Mouse (Mus musculus) retina, embryonic 14.5 days (tissue): ENCODE results near the gene Cadps2.

Experiments used
- DNase-seq: peaks from one replicate; pipeline ENCODE4 v3.0.0-alpha.2; 2015; ENCODE audit warnings: low spot score

The Cadps2 gene

DNA sequence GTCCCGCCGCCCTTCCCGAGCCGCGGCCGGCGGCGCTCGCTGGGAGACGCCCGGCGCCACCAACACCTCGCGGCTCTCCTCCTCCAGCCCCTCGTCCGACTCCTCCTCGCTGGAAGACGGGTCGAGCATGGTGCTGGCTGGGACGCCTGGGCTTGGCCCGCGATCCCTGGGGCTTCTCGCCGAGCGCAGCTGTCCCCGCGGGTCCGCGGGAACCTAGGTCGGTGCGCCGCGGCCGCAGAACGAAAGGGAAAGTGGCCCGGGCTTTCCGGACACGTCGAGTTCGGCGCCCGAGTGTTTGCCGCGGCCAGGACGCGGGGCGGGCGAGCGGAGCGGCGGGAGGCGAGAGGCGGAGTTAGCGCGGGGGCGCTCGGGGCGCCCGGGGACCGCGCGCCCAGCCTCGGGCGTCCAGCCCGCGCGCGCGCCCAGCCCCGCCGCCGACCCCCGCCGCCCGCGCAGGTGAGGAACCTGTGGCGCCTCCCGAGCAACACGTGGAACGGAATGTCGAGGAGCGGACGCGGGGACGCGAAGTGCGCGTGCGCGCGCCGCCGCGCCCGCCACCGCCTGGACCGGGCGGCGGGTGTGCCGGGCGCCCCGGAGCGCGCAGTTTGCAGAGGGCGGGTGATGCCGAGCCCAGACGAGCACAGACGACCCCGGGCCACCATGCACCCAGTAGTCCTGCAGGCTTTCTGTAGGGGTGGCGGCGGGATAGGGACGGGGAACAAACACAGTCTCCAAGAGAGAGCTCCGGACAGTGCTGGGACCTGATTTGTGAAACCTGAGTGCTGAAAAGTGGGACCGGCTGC lies at the start of gene Cadps2:
Cadps2 (minus strand) TSS at position 413 of the 803 bp plus-strand sequence.
- DNase-seq: peak; percentile 60

DNA sequence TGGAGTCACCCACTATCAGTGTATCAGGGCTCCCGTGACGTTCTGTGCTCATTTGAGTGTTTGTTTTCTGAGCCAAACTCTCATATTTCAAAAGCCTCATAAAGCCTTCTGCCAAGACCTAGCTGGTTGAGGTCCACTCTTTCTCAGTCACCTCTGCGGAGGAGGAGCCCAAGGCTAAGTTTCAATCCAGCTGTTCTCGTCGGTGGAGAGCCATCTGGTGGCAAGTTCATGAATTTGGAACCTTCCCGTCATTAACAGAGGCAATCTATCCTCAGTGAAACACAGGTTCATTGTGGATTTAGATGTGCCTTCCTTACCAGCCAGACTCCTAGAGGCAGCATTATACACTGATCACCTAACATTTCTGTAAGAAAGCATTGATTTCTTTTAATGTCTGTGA lies 47.2 kb upstream of the Cadps2 start:
- DNase-seq: peak; percentile 64

DNA sequence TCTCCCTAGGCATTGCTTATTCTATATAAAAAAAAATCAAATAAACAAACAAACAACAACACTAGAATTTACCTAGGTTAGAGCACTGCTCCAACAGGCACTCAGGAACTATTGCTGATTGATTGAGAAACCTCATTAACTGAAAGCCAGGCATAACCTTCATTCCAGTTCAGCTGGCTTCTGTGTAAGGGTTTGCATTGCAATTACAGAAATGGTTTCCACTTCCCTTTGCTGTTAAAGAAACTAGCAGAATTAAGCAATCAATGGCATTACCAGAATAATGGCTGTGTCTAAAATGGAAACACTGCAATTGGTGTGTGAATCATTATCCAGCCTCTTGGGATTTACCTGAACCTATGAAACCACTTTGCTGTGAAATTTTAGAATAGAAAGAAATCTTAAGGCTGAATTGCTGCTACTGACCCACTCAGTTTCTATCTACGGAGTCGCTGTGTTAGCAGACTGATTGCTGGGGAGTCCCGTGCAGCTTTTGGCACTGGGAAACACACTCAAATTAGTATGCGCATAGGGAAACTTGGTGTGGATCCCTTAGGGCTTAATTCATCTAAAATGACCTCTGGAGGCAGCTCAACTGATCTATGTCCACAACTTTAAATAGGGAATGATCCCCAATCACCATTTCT lies 37.7 kb upstream of the Cadps2 start:
- DNase-seq: no peak

DNA sequence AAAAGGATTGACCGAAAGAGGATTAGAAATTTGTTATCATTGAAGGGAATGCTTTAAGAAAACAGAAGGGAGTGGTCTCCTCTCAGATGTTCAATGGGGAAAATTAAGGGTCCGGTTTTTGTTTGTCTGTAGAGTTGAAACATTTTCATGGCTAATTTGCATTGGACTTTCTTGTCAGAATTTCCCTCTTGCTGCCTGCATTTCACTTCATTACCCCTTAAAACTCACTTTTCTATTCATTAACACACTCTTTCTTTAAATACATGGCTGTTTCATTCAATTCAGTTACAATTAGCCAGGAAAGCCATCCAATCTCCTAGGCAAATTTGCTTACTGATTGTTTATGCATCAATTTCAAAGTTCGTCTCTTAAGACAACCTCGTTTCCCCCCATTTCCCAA lies 37.1 kb upstream of the Cadps2 start:
- DNase-seq: no peak

DNA sequence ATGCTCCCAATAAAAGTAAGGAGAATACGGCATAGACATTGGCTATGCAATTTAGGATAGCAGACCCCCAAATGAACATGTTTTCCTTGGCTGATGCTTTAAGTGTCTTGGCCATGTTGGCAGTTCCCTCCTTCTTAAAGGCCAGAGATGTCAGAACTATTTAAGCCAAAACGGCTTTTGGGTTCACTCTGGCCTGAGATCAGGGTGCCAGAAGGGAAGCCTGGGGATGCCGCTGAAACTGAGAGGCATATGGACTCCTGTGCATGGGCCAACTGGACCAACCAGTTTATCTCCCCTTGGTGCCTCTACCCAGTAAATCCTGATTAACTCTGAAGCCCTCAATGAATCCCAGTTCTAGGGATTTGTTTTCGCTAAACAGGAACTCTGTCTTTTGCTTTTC lies 34.6 kb upstream of the Cadps2 start:
- no peak for DNase-seq

DNA sequence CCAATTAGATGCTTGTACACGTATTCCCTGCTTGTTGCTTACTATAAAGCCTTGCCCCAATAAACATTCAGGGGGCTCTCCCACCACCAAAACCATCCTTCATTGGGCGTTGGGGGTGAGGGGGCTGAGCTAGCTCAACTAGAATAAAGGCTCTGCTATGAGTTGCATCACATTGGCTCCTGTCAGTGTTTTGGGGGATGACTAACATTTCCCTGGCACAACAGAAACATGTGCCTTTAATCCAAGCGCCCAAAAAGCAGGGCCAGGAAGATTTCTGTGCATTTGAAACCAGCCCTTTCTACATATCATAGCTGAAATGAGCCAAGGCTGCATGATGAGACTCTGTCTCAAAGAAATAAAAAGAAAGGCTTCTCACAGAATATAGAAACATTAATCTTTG lies 34.0 kb upstream of the Cadps2 start:
- DNase-seq: no peak

DNA sequence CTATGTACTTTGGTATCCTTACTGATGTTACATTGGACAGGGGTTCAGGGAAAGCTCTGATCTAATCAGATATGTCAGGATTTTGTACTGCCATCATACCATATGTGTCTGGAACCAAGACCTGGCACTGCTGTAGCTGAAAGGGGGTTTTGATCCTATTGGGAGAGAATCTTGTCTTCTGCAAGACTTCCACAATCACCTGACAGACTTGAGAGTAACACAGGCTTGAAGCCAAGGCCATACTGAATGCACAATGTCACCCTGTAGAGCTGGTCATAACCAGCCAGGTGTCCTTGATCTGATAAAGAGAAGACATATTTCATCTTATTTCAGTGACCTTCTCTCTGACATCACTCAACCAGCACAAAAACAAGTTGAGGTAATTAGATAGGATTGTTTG lies 30.8 kb upstream of the Cadps2 start:
- DNase-seq: no peak

DNA sequence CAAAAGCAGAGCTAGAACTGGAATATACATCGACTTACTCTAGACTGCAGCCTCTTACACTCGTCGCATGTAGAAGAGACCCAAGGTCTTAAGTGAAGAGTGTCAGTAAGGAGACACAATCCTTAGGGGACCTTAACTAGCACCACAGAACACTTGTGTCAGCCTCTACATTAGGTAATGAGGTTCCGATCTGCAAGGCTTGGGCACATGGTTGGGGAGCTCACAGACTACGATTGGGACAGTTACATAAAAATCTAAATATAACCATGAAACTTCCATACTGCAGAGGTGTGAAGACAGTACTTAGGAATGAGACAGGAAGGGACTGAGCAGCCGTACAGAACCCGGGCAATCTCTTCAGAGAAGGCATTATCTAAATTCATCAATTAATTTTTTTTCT lies 27.1 kb upstream of the Cadps2 start:
- DNase-seq: no peak

DNA sequence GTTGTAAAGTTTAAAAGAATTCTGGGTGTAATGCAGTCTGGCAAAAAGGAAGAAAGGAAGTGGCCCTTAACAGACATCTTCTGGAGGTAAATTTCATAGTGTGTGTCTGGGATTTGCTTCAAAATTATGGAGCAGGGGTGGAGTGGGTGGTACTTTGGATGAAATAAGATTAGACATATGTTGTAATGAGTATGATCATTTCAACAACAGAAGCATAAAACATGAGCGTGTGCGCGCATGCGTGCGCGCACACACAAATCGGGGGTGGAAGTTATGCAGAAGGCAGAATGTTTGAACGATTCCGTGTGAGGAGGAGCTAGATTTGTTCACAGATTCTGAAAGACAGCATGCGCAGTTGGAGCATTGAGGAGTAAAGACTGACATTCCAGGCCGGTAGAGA lies 14.2 kb upstream of the Cadps2 start:
- no peak for DNase-seq

DNA sequence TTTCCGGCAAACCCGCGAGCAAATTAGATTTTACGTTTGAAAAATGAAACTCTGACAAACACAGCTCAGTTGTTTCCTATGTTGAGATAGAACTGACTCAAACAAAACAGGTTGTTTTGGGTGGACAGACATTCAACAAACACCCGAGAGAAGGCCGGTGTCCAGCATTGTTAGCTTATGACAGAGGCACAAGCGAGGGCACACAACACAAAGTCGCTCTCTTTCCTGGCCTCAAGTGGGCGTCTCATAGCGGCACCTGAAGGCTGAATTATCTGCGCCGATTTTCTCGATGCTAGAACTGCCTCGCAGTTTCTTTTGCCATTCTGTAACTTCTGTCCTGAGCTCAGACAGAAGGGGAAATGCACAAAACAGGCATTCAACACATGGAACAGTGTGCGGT lies 780 bp upstream of the Cadps2 start:
- peak; percentile 58 for DNase-seq

DNA sequence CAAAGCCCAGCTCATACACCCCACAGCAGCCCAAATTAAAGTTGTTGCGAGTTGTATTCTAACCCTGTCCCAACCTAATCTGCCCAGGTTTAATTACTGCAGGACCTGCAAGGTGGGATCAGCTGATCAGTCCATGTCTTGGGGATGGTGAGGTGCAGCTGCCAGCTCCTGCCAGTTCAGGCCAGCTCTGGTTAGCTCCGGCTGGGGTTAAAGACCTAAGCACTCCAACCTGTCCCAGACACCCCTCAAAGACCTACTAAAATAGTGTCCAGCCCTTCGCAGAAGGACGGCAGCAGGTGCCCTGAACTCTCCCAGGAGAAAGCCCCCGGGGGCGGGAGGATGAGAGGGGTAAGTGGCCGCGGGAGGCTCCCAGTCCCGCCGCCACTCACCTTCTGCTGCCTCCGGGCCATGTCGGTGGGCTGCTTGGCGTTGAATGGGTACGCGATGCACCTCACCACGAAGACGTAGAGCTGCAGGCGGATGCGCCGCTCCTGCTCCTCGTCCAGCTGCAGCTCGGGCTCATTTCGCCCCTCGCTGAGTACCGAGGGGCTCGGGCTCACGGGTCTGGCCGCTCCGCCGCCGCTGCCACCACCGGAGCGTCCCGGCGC lies 716 bp downstream of the Cadps2 start:
- peak; percentile 35 for DNase-seq

DNA sequence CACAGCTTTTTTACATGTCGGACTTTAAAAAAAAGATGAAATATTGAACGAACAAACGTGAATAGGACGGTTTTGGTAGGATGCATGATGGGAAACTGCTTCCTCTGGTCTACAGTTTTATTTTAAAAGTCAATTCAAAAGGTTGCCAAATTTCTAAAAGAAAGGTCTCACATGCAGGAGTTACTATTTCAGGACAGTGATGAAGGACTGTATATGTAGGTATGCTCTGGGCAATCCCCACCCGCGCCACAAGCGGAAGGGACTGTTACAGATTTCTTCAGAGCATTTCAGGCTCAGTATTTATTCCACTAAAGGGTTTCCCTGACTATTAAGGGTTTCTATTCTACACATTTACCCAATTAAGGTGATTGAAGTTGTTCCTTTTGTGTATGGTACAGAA lies 1.6 kb downstream of the Cadps2 start:
- DNase-seq: no peak

DNA sequence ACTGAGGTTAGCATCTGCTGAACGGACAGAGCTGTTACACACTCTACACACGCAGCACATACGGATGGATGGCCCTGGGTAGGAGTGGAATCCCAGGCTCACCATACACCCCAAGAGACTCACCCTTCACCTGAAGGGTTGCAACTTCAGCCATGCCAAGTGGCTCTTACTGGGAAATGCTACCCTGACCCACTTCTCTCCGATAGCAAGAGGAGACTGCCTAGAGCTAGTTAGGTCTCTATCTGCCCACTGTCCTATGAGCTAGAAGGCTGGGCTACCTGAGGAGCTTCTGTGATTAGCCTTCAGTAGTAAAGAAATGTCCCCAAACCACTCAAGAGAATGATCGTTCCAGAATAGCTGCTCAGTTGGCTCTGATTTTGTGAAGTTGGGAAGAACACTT lies 2.1 kb downstream of the Cadps2 start:
- DNase-seq: no peak

DNA sequence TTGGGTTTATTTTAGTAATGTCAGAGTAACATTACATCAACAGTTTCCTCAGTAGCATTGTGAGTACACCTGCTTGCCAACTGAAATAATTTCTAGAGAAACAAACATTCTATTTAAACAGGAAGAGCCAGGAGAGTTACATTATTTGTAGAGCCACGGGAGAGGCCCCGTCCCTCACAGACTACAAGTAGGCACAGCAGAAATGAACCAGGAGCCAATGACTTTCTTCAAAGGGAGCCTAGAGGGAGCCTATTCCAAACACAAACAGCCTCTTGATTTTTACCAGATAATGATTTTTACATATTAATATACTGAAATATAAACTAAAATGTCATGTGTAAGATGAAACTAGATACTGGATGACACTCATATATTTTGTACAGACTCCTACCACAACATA lies 2.5 kb downstream of the Cadps2 start:
- DNase-seq: no peak

DNA sequence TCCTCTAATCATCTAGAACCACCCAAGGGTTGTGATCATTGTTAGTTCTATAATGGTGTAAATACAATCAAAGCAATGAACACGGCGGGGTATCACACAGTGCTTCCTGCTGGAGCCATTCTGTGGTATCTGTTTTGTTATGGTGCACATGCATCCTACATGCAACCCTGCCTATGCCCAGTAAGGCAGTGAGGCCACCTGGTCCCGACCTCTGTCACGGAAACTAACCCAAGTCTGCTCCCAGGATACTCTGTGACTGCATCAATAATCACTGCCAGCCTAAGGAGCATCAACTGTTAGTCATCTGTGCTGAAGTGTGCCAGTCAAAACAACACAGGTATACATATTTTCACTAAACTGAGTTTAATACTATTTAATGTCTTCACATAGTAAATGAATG lies 3.7 kb downstream of the Cadps2 start:
- DNase-seq: no peak

DNA sequence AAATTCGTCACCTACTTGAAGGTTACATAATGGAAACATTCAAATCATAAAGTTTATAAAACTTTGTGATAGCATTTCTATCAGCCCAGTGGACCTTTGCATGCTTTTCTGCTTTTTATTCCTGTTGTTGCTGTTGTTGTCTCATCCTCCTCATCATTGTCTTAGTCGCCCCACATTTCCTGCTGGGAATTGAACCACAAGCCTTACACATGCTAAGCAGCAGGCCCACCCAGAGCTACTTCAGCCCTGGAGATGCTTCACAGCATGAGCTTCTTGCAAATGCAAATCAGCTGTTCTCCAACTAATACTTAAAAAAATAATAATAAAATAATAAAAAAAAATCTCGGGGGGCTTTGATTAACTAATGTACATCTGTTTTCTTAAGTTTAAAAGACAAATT lies 8.5 kb downstream of the Cadps2 start:
- DNase-seq: no peak

DNA sequence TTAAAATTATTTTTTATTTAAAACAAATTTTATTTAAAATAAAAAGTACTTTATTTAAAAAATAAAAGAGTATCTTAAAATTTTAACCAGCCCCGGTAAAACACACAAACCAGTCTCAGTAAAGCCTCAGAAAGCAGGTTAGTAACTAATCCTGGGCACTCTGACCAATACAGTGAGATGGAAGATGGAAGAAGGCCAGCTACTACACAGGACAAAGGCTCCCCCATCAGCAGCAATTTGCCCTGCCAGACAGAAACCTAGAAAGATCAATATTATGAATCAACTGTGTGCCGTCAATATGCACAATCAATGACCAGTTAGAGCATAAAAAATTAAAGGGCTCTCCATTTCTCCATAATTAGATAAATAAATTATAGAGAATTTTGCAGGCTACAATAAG lies 9.9 kb downstream of the Cadps2 start:
- no peak for DNase-seq

DNA sequence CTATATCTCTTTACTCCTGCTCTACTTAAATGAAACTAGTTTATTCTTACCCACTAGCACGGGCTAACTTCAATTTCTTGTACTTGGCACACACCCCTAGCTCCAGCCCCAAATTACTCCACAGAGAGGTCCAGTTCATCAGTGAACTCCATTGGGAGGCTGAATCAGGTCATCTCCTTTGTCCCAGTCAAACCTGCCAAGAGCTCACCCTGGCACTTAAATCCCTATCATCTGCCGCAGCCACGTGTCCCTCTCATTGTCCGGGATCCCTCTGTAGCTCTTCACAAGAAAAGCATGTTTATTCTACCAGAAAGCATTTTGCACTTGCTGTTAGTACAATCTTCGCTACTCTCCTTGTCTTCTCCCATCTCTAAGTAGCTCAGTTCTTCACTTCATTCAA lies 17.4 kb downstream of the Cadps2 start:
- DNase-seq: no peak

DNA sequence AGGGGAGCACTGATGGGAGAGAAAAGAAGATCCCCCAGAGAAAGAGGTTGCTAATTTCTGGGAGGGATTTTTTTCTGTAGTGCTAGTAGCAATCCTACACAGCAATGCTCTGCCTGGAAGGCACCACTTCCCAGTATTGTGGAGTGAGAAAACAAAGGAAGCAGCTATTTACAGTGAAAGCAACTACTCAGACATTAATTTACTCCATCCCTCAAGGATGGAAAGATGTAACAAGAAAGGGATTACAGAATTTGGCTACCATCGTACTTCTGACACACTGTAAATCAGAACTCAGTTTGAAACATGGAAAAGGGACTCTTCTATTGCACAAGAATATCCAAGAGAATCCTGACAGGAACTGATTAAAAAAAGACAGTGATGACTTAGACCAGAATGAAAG lies 29.1 kb downstream of the Cadps2 start:
- no peak for DNase-seq

DNA sequence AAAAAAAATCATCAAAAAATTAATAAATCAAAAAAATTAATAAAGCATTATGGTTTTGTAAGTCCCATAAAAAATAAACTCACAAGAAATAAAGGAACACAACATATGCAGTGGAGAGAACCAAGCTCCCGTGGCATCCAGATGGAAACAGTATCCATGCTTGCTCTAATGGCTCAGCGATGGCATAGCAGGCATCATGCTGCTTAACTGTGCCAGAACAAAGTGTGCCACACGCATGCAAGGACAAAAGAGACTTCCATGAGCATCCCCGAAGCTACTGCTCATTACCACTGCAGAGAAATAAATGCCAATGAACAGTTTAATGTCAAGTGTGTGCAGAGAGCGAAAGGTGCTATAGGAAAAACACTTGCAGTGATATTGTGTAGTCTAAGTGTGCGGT lies 29.9 kb downstream of the Cadps2 start:
- peak; percentile 9 for DNase-seq

DNA sequence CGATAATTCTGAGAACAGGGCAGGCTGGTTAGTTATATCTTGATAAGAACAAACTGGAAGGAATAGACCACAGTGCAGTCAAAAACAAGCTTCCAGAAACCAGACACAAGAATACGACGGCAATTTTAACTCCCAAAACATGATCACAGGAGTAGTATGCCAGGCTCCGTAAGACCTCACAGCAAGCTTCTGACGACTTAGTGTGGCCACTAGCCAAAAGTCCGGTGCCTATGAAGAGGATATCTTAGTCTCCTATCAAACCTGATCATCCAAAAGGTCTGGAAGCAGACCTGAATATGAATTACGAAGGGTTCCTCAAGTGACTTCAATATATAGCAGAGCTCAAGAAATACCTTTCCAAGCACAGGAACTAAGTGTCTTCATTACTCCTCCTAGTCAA lies 33.9 kb downstream of the Cadps2 start:
- DNase-seq: no peak

DNA sequence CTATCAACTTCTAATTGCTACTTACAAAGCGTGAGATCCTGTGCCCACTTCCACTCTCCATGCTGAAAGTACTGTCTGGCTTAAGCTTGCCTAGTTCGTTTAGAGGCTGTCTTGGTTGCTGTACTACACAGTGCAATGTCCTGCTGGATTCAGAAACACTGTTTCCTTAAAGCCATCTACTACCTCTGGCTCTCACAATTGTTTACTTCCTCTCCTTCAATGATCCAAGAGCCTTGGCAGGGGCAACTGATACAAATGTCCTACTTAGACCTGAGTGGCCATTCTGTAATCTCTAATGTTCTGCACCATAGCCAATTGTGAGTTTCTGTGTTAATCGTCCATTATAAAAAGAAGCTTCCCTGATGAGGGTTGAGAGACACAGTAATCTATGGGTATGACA lies 47.4 kb downstream of the Cadps2 start:
- no peak for DNase-seq

DNA sequence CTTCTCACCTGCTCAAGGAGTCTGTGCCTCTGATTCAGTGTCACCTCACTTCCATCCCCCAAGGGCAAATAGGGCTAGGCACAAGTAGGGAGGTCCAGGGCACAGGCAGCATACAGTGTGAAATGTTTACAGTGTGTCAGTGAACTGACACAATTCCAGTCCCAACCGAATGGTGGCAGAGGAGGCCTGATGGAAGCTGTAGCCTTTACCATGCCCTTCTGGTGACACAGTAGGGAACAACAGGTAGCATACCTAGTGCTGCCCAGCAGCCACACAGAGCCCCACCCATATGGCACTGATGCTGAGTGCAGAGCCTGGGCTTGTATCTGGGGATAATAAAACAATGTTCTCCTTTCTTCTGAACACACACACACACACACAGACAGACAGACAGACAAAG lies 61.6 kb downstream of the Cadps2 start:
- no peak for DNase-seq

DNA sequence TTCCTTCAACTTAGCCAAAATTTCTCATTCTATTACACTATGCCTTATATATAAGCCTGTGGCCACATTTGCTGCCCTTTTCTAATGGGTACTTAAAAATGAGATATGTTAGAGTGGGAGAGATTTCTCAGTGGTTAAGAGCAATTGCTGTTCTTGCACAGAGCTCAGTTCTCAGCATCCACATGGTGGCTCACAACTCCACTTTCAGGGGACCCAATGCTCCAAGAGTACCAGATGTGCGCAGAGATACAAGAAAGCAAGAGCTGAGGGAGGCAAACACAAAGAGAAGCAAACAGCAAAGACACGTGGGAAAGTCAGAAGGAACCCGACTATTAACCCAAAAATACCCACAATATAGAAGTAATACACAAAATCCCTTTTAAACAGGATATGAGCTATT lies 77.0 kb downstream of the Cadps2 start:
- DNase-seq: no peak
